Mouse (Mus musculus): Measurements from ENCODE around the gene Mycl. TPM values are rescaled to one million over a fixed set of nuclear protein-coding genes. Genes with fewer than 3 reads are reported as not detected.

Gene Mycl
- total RNA-seq, 2 experiments from 2014 or later = 41.7 to 47.2 TPM

- peak; percentile 57 to 80 for DNase-seq (ENCODE audit: low spot score in 2 of 2)
These were observed 18.5 kb downstream of the Mycl start for GRCm38 (mm10) chr4:123013949-123014406.

GRCm38 (mm10) chr4:123014501-123015282, 19.2 kb downstream of the Mycl start:
- no peak for DNase-seq (ENCODE audit: low spot score in 2 of 2)

GRCm38 (mm10) chr4:123016451-123016957, 21.1 kb downstream of the Mycl start, which contains the start of gene Trit1:
Trit1 (plus strand) TSS chr4:123016597.
- peak; percentile 93 to 96 for DNase-seq (ENCODE audit: low spot score in 2 of 2)

- no peak for DNase-seq (ENCODE audit: low spot score in 2 of 2)
These were observed 26.1 kb downstream of the Mycl start for GRCm38 (mm10) chr4:123021591-123021990.

GRCm38 (mm10) chr4:123022896-123023295, 27.4 kb downstream of the Mycl start:
- DNase-seq (ENCODE audit: low spot score in 2 of 2) = no peak

GRCm38 (mm10) chr4:123025418-123025817, 30.0 kb downstream of the Mycl start:
- DNase-seq (ENCODE audit: low spot score in 2 of 2) = no peak

- no peak for DNase-seq (ENCODE audit: low spot score in 2 of 2)
These were observed 30.7 kb downstream of the Mycl start for GRCm38 (mm10) chr4:123026161-123026560.

GRCm38 (mm10) chr4:123026597-123026996, 31.1 kb downstream of the Mycl start:
- no peak for DNase-seq (ENCODE audit: low spot score in 2 of 2)

GRCm38 (mm10) chr4:123034841-123035240, 39.4 kb downstream of the Mycl start:
- no peak for DNase-seq (ENCODE audit: low spot score in 2 of 2)

GRCm38 (mm10) chr4:123035636-123036035, 40.2 kb downstream of the Mycl start:
- no peak for DNase-seq (ENCODE audit: low spot score in 2 of 2)

GRCm38 (mm10) chr4:123036710-123037109, 41.3 kb downstream of the Mycl start:
- no peak for DNase-seq (ENCODE audit: low spot score in 2 of 2)

GRCm38 (mm10) chr4:123041131-123041530, 45.7 kb downstream of the Mycl start:
- no peak for DNase-seq (ENCODE audit: low spot score in 2 of 2)

- no peak for DNase-seq (ENCODE audit: low spot score in 2 of 2)
These were observed 48.4 kb downstream of the Mycl start for GRCm38 (mm10) chr4:123043858-123044257.

GRCm38 (mm10) chr4:123044842-123045241, 49.4 kb downstream of the Mycl start:
- no peak for DNase-seq (ENCODE audit: low spot score in 2 of 2)

- no peak for DNase-seq (ENCODE audit: low spot score in 2 of 2)
These were observed 50.8 kb downstream of the Mycl start for GRCm38 (mm10) chr4:123046300-123046699.

- peak; percentile 63 to 77 for DNase-seq (ENCODE audit: low spot score in 2 of 2)
These were observed 55.3 kb downstream of the Mycl start for GRCm38 (mm10) chr4:123050681-123051211.

Other genes starting within 250 kb of the Mycl start
- 10 to 100 TPM; 81.0 to 86.8 TPM for gene Ppt1, start 159.4 kb upstream of the Mycl start, total RNA-seq (2021)
- 100 to 1,000 TPM; 231 to 249 TPM for gene Cap1, start 109.6 kb upstream of the Mycl start, total RNA-seq (2021)
- gene Mfsd2a, start 34.5 kb upstream of the Mycl start, total RNA-seq (2021) = 10 to 100 TPM; 71.2 to 86.1 TPM
- 10 to 100 TPM; 25.2 to 27.6 TPM for gene Trit1, start 20.9 kb downstream of the Mycl start, total RNA-seq (2021)
- gene Bmp8b, start 109.5 kb downstream of the Mycl start, total RNA-seq (2021) = under 1 TPM; 0.62 to 0.86 TPM
- gene Oxct2b, start 120.6 kb downstream of the Mycl start, total RNA-seq (2021) = under 1 TPM; 0.30 to 0.38 TPM
- 10 to 100 TPM; 17.5 to 21.5 TPM for gene Ppie, start 144.3 kb downstream of the Mycl start, total RNA-seq (2021)
- 100 to 1,000 TPM; 331 to 338 TPM for gene Hpcal4, start 187.6 kb downstream of the Mycl start, total RNA-seq (2021)
- 1 to 10 TPM; 9.3 to 9.8 TPM for gene Nt5c1a, start 205.9 kb downstream of the Mycl start, total RNA-seq (2021)
- gene Heyl, start 237.9 kb downstream of the Mycl start, total RNA-seq (2021) = 1 to 10 TPM; 6.7 to 7.7 TPM

All from layer of hippocampus, postnatal 14 days (tissue).